Mouse (Mus musculus) adrenal gland (tissue): ENCODE measurements at regions not wholly inside any gene's neighbourhood (a gene's known extent, or its start where the extent isn't known, plus 50 kb on each side); places are given as distances from the start of the nearest gene placed in this dataset.

ENCODE experiments used
- intact Hi-C: fragments of 180-260 bp; cut with DNase I; formaldehyde crosslinking; loops from one replicate; pipeline ENCODE4 v1.15.1; 2025

GRCm38 (mm10) chr4:95153737-95154287, 101.8 kb upstream of the Jun start:
- intact Hi-C loops, result no loop called here

- intact Hi-C loops, result no loop called here
Measured at GRCm38 (mm10) chr4:95154377-95154776, 102.4 kb upstream of the Jun start.

- intact Hi-C loops, result loop anchor here (5.0 kb wide), 1 partner anchor 58 kb away; no protein-coding TSS in a partner anchor
Measured at GRCm38 (mm10) chr4:95155178-95155577, 103.2 kb upstream of the Jun start.

- intact Hi-C loops, result loop anchor here (5.0 kb wide), 1 partner anchor 58 kb away; no protein-coding TSS in a partner anchor
Measured at GRCm38 (mm10) chr4:95155796-95156195, 103.8 kb upstream of the Jun start.

- intact Hi-C loops, result loop anchor here (1.0 to 5.0 kb wide), 2 partner anchors 59 to 103 kb away; no protein-coding TSS in a partner anchor
Measured at GRCm38 (mm10) chr4:95156451-95157271, 104.6 kb upstream of the Jun start.

- intact Hi-C loops, result loop anchor here (1.0 to 5.0 kb wide), 2 partner anchors 61 to 105 kb away; no protein-coding TSS in a partner anchor
Measured at GRCm38 (mm10) chr4:95157653-95158430, 105.8 kb upstream of the Jun start.

GRCm38 (mm10) chr4:95158632-95159424, 106.8 kb upstream of the Jun start:
- intact Hi-C loops, result loop anchor here (5.0 kb wide), 1 partner anchor 62 kb away; no protein-coding TSS in a partner anchor

GRCm38 (mm10) chr4:95159821-95160220, 107.8 kb upstream of the Jun start:
- intact Hi-C loops, result loop anchor here (2.0 to 10.0 kb wide), 4 partner anchors 63 to 705 kb away; partner anchors contain the start of gene Fggy

GRCm38 (mm10) chr4:95160465-95160864, 108.4 kb upstream of the Jun start:
- intact Hi-C loops, result loop anchor here (2.0 to 10.0 kb wide), 3 partner anchors 78 to 704 kb away; partner anchors contain the start of gene Fggy

GRCm38 (mm10) chr4:95160912-95161669, 109.1 kb upstream of the Jun start:
- intact Hi-C loops, result loop anchor here (1.0 to 10.0 kb wide), 4 partner anchors 78 to 704 kb away; partner anchors contain the start of gene Fggy

- intact Hi-C loops, result loop anchor here (1.0 to 10.0 kb wide), 4 partner anchors 79 to 703 kb away; partner anchors contain the start of gene Fggy
Measured at GRCm38 (mm10) chr4:95161670-95162020, 109.6 kb upstream of the Jun start.

GRCm38 (mm10) chr4:95162386-95163090, 110.5 kb upstream of the Jun start:
- intact Hi-C loops, result loop anchor here (5.0 to 10.0 kb wide), 2 partner anchors 395 to 702 kb away; partner anchors contain the start of gene Fggy

GRCm38 (mm10) chr4:95163403-95163802, 111.4 kb upstream of the Jun start:
- intact Hi-C loops, result loop anchor here (5.0 to 10.0 kb wide), 2 partner anchors 394 to 701 kb away; partner anchors contain the start of gene Fggy

- intact Hi-C loops, result loop anchor here (10.0 kb wide), 1 partner anchor 698 kb away; no protein-coding TSS in a partner anchor
Measured at GRCm38 (mm10) chr4:95166503-95166902, 114.5 kb upstream of the Jun start.

- intact Hi-C loops, result loop anchor here (10.0 kb wide), 1 partner anchor 698 kb away; no protein-coding TSS in a partner anchor
Measured at GRCm38 (mm10) chr4:95167216-95167615, 115.2 kb upstream of the Jun start.

GRCm38 (mm10) chr4:95169702-95170101, 117.7 kb upstream of the Jun start:
- intact Hi-C loops, result loop anchor here (10.0 kb wide), 1 partner anchor 695 kb away; no protein-coding TSS in a partner anchor

GRCm38 (mm10) chr4:95177753-95178152, 125.7 kb upstream of the Jun start:
- intact Hi-C loops, result no loop called here

GRCm38 (mm10) chr4:95178467-95178866, 126.4 kb upstream of the Jun start:
- intact Hi-C loops, result no loop called here

- intact Hi-C loops, result no loop called here
Measured at GRCm38 (mm10) chr4:95178900-95179299, 126.9 kb upstream of the Jun start.
